Mouse (Mus musculus): ENCODE measurements around the gene Alppl2. TPM values are rescaled to one million over a fixed set of nuclear protein-coding genes. Genes with fewer than 3 reads are reported as not detected.

Gene Alppl2
- polyA plus RNA-seq, 1 experiment: 0.53 TPM

- WGBS: 91% methylated on average over 4 of the region's 4 CpGs
- TF ChIP-seq CTCF (IDR thresholded peaks at IDR 0.05; ENCODE audit: borderline replicate concordance, control insufficient read depth, extremely low read depth, insufficient read depth, low read length, poor library complexity): no peak
- TF ChIP-seq POLR2A (IDR thresholded peaks at IDR 0.05; ENCODE audit: control insufficient read depth, extremely low read depth, insufficient read depth, low read length, poor library complexity): no peak
- Histone ChIP-seq H3K27ac (ENCODE audit: control insufficient read depth, insufficient read depth, low read length) (no peak overlapping the region), H3K27me3 (ENCODE audit: control insufficient read depth, insufficient read depth, low read length) (no peaks in the 10 kb centered on the region), H3K36me3 (ENCODE audit: control insufficient read depth, insufficient read depth, low read length) (no peaks in the 10 kb centered on the region), H3K4me3 (ENCODE audit: control insufficient read depth, insufficient read depth, low read length) (no peak overlapping the region), H3K4me1 (replicated peaks; ENCODE audit: control insufficient read depth, insufficient read depth, low read length) (no peaks in the 10 kb centered on the region)
- DNase-seq: no peak
Observed at GRCm38 (mm10) chr1:87108564-87108963, 18.8 kb upstream of the Alppl2 start.

GRCm38 (mm10) chr1:87106536-87106935 lies 16.8 kb upstream of the Alppl2 start:
- DNase-seq: no peak
- Histone ChIP-seq H3K4me3 (ENCODE audit: control insufficient read depth, insufficient read depth, low read length) (no peak overlapping the region), H3K4me1 (replicated peaks; ENCODE audit: control insufficient read depth, insufficient read depth, low read length) (no peaks in the 10 kb centered on the region), H3K36me3 (ENCODE audit: control insufficient read depth, insufficient read depth, low read length) (no peaks in the 10 kb centered on the region), H3K27ac (ENCODE audit: control insufficient read depth, insufficient read depth, low read length) (no peak overlapping the region), H3K27me3 (ENCODE audit: control insufficient read depth, insufficient read depth, low read length) (no peaks in the 10 kb centered on the region)
- TF ChIP-seq POLR2A (IDR thresholded peaks at IDR 0.05; ENCODE audit: control insufficient read depth, extremely low read depth, insufficient read depth, low read length, poor library complexity) (no peak), CTCF (IDR thresholded peaks at IDR 0.05; ENCODE audit: borderline replicate concordance, control insufficient read depth, extremely low read depth, insufficient read depth, low read length, poor library complexity) (no peak)
- 85% methylated on average over 8 of the region's 8 CpGs for WGBS

- H3K27ac ChIP-seq (ENCODE audit: control insufficient read depth, insufficient read depth, low read length): no peak overlapping the region
- H3K4me1 ChIP-seq (replicated peaks; ENCODE audit: control insufficient read depth, insufficient read depth, low read length): no peaks in the 10 kb centered on the region
- DNase-seq: no peak
- H3K4me3 ChIP-seq (ENCODE audit: control insufficient read depth, insufficient read depth, low read length): no peak overlapping the region
- H3K36me3 ChIP-seq (ENCODE audit: control insufficient read depth, insufficient read depth, low read length): no peaks in the 10 kb centered on the region
- TF ChIP-seq CTCF (IDR thresholded peaks at IDR 0.05; ENCODE audit: borderline replicate concordance, control insufficient read depth, extremely low read depth, insufficient read depth, low read length, poor library complexity): no peak
- TF ChIP-seq POLR2A (IDR thresholded peaks at IDR 0.05; ENCODE audit: control insufficient read depth, extremely low read depth, insufficient read depth, low read length, poor library complexity): no peak
- 85% methylated on average over 1 of the region's 1 CpGs for WGBS
- H3K27me3 ChIP-seq (ENCODE audit: control insufficient read depth, insufficient read depth, low read length): no peaks in the 10 kb centered on the region
Observed at GRCm38 (mm10) chr1:87103936-87104335, 14.2 kb upstream of the Alppl2 start.

GRCm38 (mm10) chr1:87102114-87102513 lies 12.4 kb upstream of the Alppl2 start:
- H3K36me3 ChIP-seq (ENCODE audit: control insufficient read depth, insufficient read depth, low read length): no peaks in the 10 kb centered on the region
- no peak for DNase-seq
- WGBS: 98% methylated on average over 3 of the region's 3 CpGs
- TF ChIP-seq CTCF (IDR thresholded peaks at IDR 0.05; ENCODE audit: borderline replicate concordance, control insufficient read depth, extremely low read depth, insufficient read depth, low read length, poor library complexity) (no peak), POLR2A (IDR thresholded peaks at IDR 0.05; ENCODE audit: control insufficient read depth, extremely low read depth, insufficient read depth, low read length, poor library complexity) (no peak)
- no peak overlapping the region for H3K4me3 ChIP-seq (ENCODE audit: control insufficient read depth, insufficient read depth, low read length)
- peaks cover 2% of the 10 kb centered on the region; the same call in 1 of the 2 replicates for H3K4me1 ChIP-seq (replicated peaks; ENCODE audit: control insufficient read depth, insufficient read depth, low read length)
- no peaks in the 10 kb centered on the region for H3K27me3 ChIP-seq (ENCODE audit: control insufficient read depth, insufficient read depth, low read length)
- H3K27ac ChIP-seq (ENCODE audit: control insufficient read depth, insufficient read depth, low read length): no peak overlapping the region

GRCm38 (mm10) chr1:87101411-87101810 lies 11.7 kb upstream of the Alppl2 start, which contains the start of gene Alpi:
Gene Alpi, minus strand, starts transcription at chr1:87101606.
- no peak for DNase-seq
- Histone ChIP-seq H3K27me3 (ENCODE audit: control insufficient read depth, insufficient read depth, low read length) (no peaks in the 10 kb centered on the region), H3K4me3 (ENCODE audit: control insufficient read depth, insufficient read depth, low read length) (no peak within 1 kb of the TSS)

GRCm38 (mm10) chr1:87098358-87098975 lies 8.7 kb upstream of the Alppl2 start:
- Histone ChIP-seq H3K27ac (ENCODE audit: control insufficient read depth, insufficient read depth, low read length) (no peak overlapping the region), H3K27me3 (ENCODE audit: control insufficient read depth, insufficient read depth, low read length) (no peaks in the 10 kb centered on the region), H3K4me3 (ENCODE audit: control insufficient read depth, insufficient read depth, low read length) (no peak overlapping the region), H3K36me3 (ENCODE audit: control insufficient read depth, insufficient read depth, low read length) (no peaks in the 10 kb centered on the region), H3K4me1 (replicated peaks; ENCODE audit: control insufficient read depth, insufficient read depth, low read length) (peaks cover 2% of the 10 kb centered on the region; the same call in 1 of the 2 replicates)
- TF ChIP-seq POLR2A (IDR thresholded peaks at IDR 0.05; ENCODE audit: control insufficient read depth, extremely low read depth, insufficient read depth, low read length, poor library complexity) (no peak), CTCF (IDR thresholded peaks at IDR 0.05; ENCODE audit: borderline replicate concordance, control insufficient read depth, extremely low read depth, insufficient read depth, low read length, poor library complexity) (peak; percentile 87)
- DNase-seq: peak; percentile 45
- WGBS: 21% methylated on average over 30 of the region's 30 CpGs

More at GRCm38 (mm10) chr1:87101411-87101810, 11.7 kb upstream of the Alppl2 start, which contains the start of gene Alpi:
- TF ChIP-seq POLR2A (IDR thresholded peaks at IDR 0.05; ENCODE audit: control insufficient read depth, extremely low read depth, insufficient read depth, low read length, poor library complexity) (no peak), CTCF (IDR thresholded peaks at IDR 0.05; ENCODE audit: borderline replicate concordance, control insufficient read depth, extremely low read depth, insufficient read depth, low read length, poor library complexity) (no peak)
- H3K27ac ChIP-seq (ENCODE audit: control insufficient read depth, insufficient read depth, low read length): no peak within 1 kb of the TSS
- peaks cover 2% of the 10 kb centered on the region; the same call in 1 of the 2 replicates for H3K4me1 ChIP-seq (replicated peaks; ENCODE audit: control insufficient read depth, insufficient read depth, low read length)
- WGBS: 85% methylated on average over 1 of the region's 1 CpGs
- no peaks in the 10 kb centered on the region for H3K36me3 ChIP-seq (ENCODE audit: control insufficient read depth, insufficient read depth, low read length)
